Mouse (Mus musculus) ES-E14 (cell line): ENCODE data around the gene Fam221a.

ENCODE experiments used
- CHD2 ChIP-seq: IDR thresholded peaks from 2 replicates; pipeline ENCODE4 v1.6.1; 2014; ENCODE audit warnings: mild to moderate bottlenecking, low read depth, low read length, inconsistent platforms
- HCFC1 ChIP-seq: IDR thresholded peaks from 2 replicates; pipeline ENCODE4 v1.6.1; 2012; ENCODE audit warnings: low read length, inconsistent platforms, borderline replicate concordance; ENCODE audit not compliant: insufficient read depth
- ZC3H11A ChIP-seq: IDR thresholded peaks from 2 replicates; pipeline ENCODE4 v1.6.1; 2012; ENCODE audit warnings: low read depth, mild to moderate bottlenecking, inconsistent platforms, low read length, borderline replicate concordance
- ZNF384 ChIP-seq: IDR thresholded peaks from 2 replicates; pipeline ENCODE4 v1.6.1; 2012; ENCODE audit warnings: low read depth, low read length, inconsistent platforms

DNA sequence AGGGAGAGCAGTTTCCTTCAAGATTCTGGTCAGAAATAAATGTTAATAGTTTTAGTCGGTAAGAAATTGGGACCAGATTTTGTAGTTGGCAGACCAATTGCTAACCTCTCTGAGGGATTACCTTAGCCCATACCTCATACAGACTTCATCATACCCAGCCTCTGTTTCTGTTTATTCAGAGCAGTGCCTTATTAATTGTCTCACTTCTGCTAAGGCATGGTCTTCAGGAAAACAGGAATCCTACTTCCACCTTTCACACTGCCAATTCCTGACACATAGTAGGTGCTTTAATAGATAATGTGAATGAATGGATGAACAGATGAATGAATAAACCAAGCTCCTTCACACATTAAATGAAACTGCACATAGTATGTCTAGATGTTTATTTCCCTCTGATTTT is 42.2 kb upstream of the Fam221a start:
- TF ChIP-seq ZNF384 (no peak), HCFC1 (no peak), ZC3H11A (no peak), CHD2 (no peak)
